Mouse (Mus musculus) intestine, postnatal 0 days (tissue): Measurements from ENCODE around the gene Map1a. TPM values are rescaled to one million over a fixed set of nuclear protein-coding genes. Genes with fewer than 3 reads are reported as not detected.

ENCODE experiments used
- ATAC-seq: fragments of 200-750 bp; cut with Nextera tagmentation; 2 replicates; pipeline ENCODE4 v1.8.0; 2017; ENCODE audit warnings: mild to moderate bottlenecking, moderate TSS enrichment, moderate library complexity
- H3K27ac ChIP-seq: fragments of 300-500 bp; sonication (generic); 2 replicates; pipeline ENCODE4 v1.5.1; 2014; ENCODE audit warnings: mild to moderate bottlenecking, low read depth, low read length, moderate library complexity
- H3K27me3 ChIP-seq: fragments of 300-500 bp; sonication (generic); replicated peaks from 2 replicates; pipeline ENCODE4 v1.6.1; 2014; ENCODE audit warnings: low read length, mixed read lengths; ENCODE audit not compliant: control insufficient read depth, insufficient read depth
- H3K36me3 ChIP-seq: fragments of 300-500 bp; sonication (generic); 2 replicates; pipeline ENCODE4 v1.6.1; 2014; ENCODE audit warnings: mild to moderate bottlenecking, moderate library complexity; ENCODE audit not compliant: control insufficient read depth, insufficient read depth
- H3K4me1 ChIP-seq: fragments of 300-500 bp; sonication (generic); replicated peaks from 2 replicates; pipeline ENCODE4 v1.6.1; 2014; ENCODE audit warnings: antibody characterized with exemption, low read length, mixed read lengths; ENCODE audit not compliant: control insufficient read depth, insufficient read depth
- H3K4me2 ChIP-seq: fragments of 300-500 bp; sonication (generic); replicated peaks from 2 replicates; pipeline ENCODE4 v1.6.1; 2014; ENCODE audit warnings: low read depth, mild to moderate bottlenecking, moderate library complexity
- H3K4me3 ChIP-seq: fragments of 300-500 bp; sonication (generic); 2 replicates; pipeline ENCODE4 v1.5.1; 2014; ENCODE audit warnings: low read depth, low read length
- H3K9ac ChIP-seq: fragments of 300-500 bp; sonication (generic); 2 replicates; pipeline ENCODE4 v1.6.1; 2014; ENCODE audit warnings: mild to moderate bottlenecking, low read depth, low read length
- H3K9me3 ChIP-seq: fragments of 300-500 bp; sonication (generic); 2 replicates; pipeline ENCODE4 v1.6.1; 2016; ENCODE audit warnings: mixed run types; ENCODE audit not compliant: control insufficient read depth
- CTCF ChIP-seq: sonication (generic); IDR thresholded peaks from 2 replicates; pipeline ENCODE4 v1.5.1; 2016; ENCODE audit warnings: low read depth, mild to moderate bottlenecking, control low read depth, antibody characterized with exemption, moderate library complexity
- WGBS: fragments of 180-500 bp; shearing (Covaris S2); extraction: QIAGEN DNeasy Blood & Tissue Kit; methylation state at CpG from one replicate; pipeline ENCODE4 v1.1.7; 2014; 5-methylcytosine and 5-hydroxymethylcytosine counted together
- polyA plus RNA-seq: library from polyadenylated mRNA; unstranded; fragments of >200 nt; fragmentation: Nextera tagmentation; extraction: Ambion mirVana; gene quantifications from 2 replicates; pipeline ENCODE4 v1.2.1, GENCODE M21; 2015

The Map1a gene
- polyA plus RNA-seq, 1 experiment from 2014 or later = 1.3 TPM

DNA sequence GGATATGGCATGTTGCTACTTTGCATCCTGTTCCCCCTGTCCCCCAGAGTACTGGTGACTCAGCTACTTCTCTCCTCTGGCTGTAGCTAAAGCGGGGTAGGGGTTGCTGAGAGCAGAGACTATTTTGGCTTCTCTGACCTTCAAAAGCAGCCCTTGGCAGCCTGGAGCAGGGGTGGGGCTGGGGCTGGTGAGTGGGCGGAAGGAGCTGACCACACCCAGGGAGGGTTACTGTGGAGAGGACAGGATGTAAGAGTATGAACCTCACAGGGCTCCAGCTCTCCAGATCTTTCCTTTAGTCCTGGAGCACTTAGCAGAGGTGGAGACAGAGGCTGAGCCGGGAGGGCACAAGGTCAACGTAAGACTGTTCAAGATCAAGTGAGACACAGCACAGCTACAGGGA, 4.8 kb downstream of the Map1a start:
- no peaks in the 10 kb centered on the region for H3K36me3 ChIP-seq
- no peaks in the 10 kb centered on the region for H3K9me3 ChIP-seq
- H3K27me3 ChIP-seq = peaks cover 40% of the 10 kb centered on the region
- H3K9ac ChIP-seq = no peak overlapping the region
- H3K4me2 ChIP-seq = peak overlapping the region; percentile 60
- H3K4me1 ChIP-seq = peaks cover 8% of the 10 kb centered on the region; the same call in 1 of the 2 replicates
- no peak for TF ChIP-seq CTCF
- no peak for ATAC-seq
- H3K4me3 ChIP-seq = no peak overlapping the region
- 18% methylated on average over 4 of the region's 4 CpGs for WGBS
- no peak overlapping the region for H3K27ac ChIP-seq

DNA sequence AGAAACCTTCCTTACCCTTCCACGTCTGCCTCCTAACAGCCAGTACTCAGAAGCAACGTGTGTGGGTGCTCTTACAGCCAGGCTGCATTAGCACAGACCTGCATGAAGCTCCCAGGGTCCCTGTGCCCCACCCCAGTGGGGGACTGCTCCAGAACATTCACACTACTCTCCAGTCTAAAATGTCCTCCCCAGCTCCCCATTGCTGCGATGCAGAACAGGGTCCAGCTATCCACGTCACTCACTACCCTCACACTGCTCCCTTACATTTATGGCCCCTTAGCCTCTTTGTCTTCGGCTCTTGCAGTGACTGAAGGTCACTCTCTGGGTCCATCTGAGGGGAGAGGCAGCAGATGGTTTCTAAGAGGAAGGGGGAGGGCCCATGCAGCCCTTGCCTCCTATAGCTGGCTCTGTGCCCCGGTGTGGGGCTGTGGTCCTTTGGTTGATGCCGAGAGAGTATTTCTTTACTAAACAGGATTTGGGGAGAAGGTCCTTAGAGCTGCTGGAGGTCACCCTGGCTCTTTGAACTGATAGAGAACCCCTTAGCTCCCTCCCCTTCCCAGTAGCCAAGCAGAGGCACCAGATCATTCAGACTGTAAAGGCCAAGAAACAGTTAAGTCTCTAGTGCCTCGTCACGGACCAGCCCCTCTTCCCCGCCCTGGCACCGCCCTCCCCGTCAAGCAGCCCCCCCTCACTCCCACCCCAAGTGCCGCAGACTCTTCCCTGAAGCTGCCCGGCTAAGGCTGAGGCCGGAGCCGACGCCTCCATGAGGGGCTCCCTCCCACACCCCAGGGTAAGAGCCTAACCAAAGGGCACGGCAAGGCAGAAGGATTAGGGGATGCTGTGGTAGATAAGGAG, 5.6 kb downstream of the Map1a start:
- peak overlapping the region; percentile 60 for H3K4me2 ChIP-seq
- peak; percentile 26; the same call in 1 of the 2 replicates for ATAC-seq
- H3K9me3 ChIP-seq = no peaks in the 10 kb centered on the region
- peaks cover 35% of the 10 kb centered on the region for H3K27me3 ChIP-seq
- peaks cover 5% of the 10 kb centered on the region; the same call in 1 of the 2 replicates for H3K4me1 ChIP-seq
- no peak for TF ChIP-seq CTCF
- no peaks in the 10 kb centered on the region for H3K36me3 ChIP-seq
- H3K27ac ChIP-seq = no peak overlapping the region
- 3% methylated on average over 18 of the region's 18 CpGs for WGBS
- H3K9ac ChIP-seq = peak overlapping the region; percentile 28; the same call in 1 of the 2 replicates
- peak overlapping the region; percentile 42 for H3K4me3 ChIP-seq

DNA sequence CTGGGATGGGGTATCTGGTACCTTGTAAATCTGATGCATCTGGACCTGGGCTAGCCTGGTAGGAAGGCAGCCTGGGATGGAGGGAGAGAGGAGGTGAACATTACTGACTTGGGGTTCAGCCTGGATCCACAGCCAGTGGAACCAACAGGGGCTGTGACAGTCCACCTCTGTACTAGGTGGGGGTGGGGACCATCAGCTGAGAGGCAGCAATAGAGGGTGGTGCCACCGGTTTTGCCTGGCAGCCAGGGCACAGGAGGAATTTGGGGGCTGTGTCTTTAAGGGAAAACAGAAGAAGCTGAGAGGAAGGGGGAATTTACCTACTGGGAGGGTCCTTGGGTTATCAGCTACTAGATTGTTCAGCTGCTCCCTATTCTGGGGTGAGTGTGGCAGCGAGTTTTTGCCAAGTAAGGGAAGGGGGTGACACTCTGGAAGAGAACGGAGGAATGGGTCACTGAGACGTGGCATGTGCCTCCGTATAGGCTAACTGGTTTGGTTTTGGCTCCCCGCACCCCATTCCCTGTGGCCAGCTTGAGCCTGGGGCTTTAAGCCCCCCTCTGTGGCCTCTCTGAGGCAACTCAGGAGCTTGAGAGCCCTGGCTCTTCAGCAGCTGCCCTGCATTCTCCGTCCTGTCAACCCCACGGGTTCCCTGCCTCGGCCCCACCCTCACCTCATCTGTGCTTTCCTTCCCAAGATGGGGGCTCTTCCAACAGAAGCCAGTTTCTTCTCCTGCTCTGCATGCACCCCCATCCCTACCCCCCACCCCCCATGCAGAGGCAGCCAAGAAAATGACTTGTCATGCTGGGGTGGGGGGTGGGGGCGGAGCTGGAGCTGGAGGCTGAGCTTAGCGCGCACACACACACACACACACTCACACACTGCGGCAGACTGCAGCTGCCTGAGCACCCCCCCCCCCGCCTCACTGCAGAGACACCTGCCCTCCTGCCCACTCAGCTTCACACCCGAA, 6.5 kb downstream of the Map1a start:
- Histone ChIP-seq H3K4me3 (peak overlapping the region; percentile 42), H3K4me2 (peak overlapping the region; percentile 60), H3K27me3 (peaks cover 26% of the 10 kb centered on the region), H3K36me3 (no peaks in the 10 kb centered on the region), H3K9me3 (no peaks in the 10 kb centered on the region), H3K9ac (peak overlapping the region; percentile 28; the same call in 1 of the 2 replicates), H3K4me1 (0 out of 2 replicates have a peak, but pooled peaks cover 3% of the 10 kb centered on the region), H3K27ac (no peak overlapping the region)
- WGBS = 6% methylated on average over 15 of the region's 15 CpGs
- no peak for TF ChIP-seq CTCF
- no peak for ATAC-seq

DNA sequence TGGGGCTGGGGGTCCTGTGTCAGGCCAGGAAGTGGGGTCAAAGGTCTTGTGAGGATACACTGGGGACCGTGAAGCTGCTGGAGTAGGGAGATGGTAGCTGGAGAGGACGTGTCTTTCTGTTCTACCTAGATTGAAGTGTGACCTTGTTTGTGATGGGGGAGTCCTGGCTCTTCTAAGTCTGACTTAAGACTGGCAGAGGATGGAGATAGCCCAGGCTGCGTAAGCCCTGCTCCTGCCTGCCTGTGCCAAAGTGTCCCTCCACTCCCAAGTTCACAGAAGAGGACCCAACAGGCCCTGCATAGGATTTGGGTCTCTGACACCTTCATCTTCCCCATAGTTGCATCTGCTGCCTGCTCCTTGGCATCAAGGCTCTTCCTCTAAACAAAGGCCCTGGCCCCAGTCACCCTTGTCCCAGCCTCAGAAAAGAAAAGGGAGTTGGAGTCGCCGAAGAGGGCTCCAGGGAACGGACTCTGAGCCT, 7.4 kb downstream of the Map1a start:
- ATAC-seq = no peak
- peaks cover 23% of the 10 kb centered on the region for H3K27me3 ChIP-seq
- H3K27ac ChIP-seq = no peak overlapping the region
- H3K4me3 ChIP-seq = peak overlapping the region; percentile 42; the same call in 1 of the 2 replicates
- WGBS = 36% methylated on average over 6 of the region's 6 CpGs
- no peaks in the 10 kb centered on the region for H3K9me3 ChIP-seq
- no peaks in the 10 kb centered on the region for H3K36me3 ChIP-seq
- H3K9ac ChIP-seq = no peak overlapping the region
- peak overlapping the region; percentile 60 for H3K4me2 ChIP-seq
- 0 out of 2 replicates have a peak, but pooled peaks cover 3% of the 10 kb centered on the region for H3K4me1 ChIP-seq
- TF ChIP-seq CTCF = no peak

DNA sequence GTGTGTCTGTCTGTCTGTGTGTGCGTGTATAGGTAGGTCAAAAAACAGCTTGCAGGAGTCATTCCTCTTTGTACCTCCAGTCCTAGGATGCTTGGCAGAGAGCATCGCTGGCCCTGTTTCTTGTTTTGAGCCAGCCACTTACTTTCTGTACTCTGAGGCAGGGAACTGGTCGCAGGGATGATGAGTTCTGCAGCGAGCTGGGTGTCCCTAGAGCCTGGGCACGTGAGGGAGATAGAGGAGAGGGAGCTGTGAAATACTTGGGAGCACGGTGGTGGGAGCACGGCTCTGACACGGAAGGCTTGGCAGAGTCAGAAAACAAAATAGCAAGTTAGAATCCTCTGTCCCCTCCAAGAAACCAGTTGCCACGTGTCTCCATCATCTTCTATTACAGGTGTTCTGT, 8.3 kb downstream of the Map1a start:
- Histone ChIP-seq H3K36me3 (0 out of 2 replicates have a peak, but pooled peaks cover under 1% of the 10 kb centered on the region), H3K4me1 (0 out of 2 replicates have a peak, but pooled peaks cover 3% of the 10 kb centered on the region), H3K4me2 (0 out of 2 replicates have a peak overlapping the region, but pooled peaks have one; percentile 13), H3K27ac (no peak overlapping the region), H3K9ac (no peak overlapping the region; the same call in 1 of the 2 replicates), H3K9me3 (no peaks in the 10 kb centered on the region), H3K4me3 (no peak overlapping the region), H3K27me3 (peaks cover 23% of the 10 kb centered on the region)
- 28% methylated on average over 9 of the region's 9 CpGs for WGBS
- no peak for ATAC-seq
- TF ChIP-seq CTCF = no peak
